Mouse (Mus musculus) spleen, adult 2 months (tissue): ENCODE results near the gene Il2rg.

Experiments
- CTCF ChIP-seq: fragments of 200-500 bp; IDR thresholded peaks from 2 replicates; pipeline ENCODE4 v1.5.1; 2011; ENCODE audit warnings: mild to moderate bottlenecking, inconsistent platforms; ENCODE audit not compliant: insufficient read depth, insufficient read length, insufficient replicate concordance; ENCODE audit errors: extremely low read depth
- POLR2A ChIP-seq: fragments of 200-500 bp; IDR thresholded peaks from 2 replicates; pipeline ENCODE4 v1.6.1; 2011; ENCODE audit warnings: low read depth, low read length, inconsistent platforms

DNA sequence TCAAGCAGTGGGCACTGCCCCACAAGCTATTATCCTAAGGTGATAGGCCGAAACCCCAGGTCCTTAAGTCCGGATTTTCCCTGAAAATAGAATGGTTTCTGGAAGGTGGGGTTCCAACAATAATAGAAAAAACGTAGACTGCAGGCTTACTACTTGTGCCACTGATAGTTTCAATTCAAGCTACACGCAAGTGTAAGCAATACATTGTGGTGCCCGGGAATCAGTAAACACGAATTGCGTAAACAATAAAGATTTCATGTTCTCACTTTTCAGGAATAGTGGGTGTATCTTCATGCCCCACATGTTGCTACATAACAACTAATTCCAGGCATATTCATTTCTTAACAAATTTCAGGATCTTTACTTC, 45.3 kb downstream of the Il2rg start:
- no peak for TF ChIP-seq CTCF
- TF ChIP-seq POLR2A, result no peak
